Comparison of ENCODE assay signal across 17 mouse cellular contexts in genomic region chr13:84756796-84757335, GRCm38 (mm10).
DNase-seq lines count a peak whose midpoint lies in the region; ATAC-seq lines count a peak whose summit lies in the region.
"Had no signal": no experiment of that assay in that cellular context is flagged by ENCODE, and none has a peak within 500 bp of the region (broad histone marks: within the 10 kb centered on the region; RNA-seq: fewer than 3 reads in every experiment).

No protein-coding gene starts in this region.

- DNase-seq in left cerebral cortex, postnatal 4 days = peak; percentile 10
- DNase-seq in left cerebral cortex, adult 18-20 months (ENCODE audit: low spot score in 2 of 2) = no peak
- DNase-seq in cerebellum, postnatal 25 days = peak; percentile 40 to 50
- peak; percentile 45 for DNase-seq in forebrain, embryonic 14.5 days (ENCODE audit: low spot score)
- DNase-seq in ovary, postnatal 14 days (ENCODE audit: low spot score) = no peak
- DNase-seq: kidney, adult 2 months; kidney, postnatal 4 days; layer of hippocampus, postnatal 36 days; thymus, postnatal 14 days had no signal

- peak overlapping the region; percentile 63 for H3K9ac ChIP-seq in forebrain, embryonic 14.5 days (ENCODE audit: low read length)
- no peak overlapping the region for H3K9ac ChIP-seq in neural tube, embryonic 14.5 days (replicated peaks; ENCODE audit: low read depth, low read length)
- H3K9ac ChIP-seq in heart, embryonic 11.5 days (ENCODE audit: low read depth, low read length) = no peak overlapping the region
- H3K9ac ChIP-seq: heart, embryonic 15.5 days; limb, embryonic 12.5 days; liver, embryonic 15.5 days had no signal

- peak overlapping the region; percentile 28 for H3K4me2 ChIP-seq in forebrain, embryonic 14.5 days (ENCODE audit: low read length)
- H3K4me2 ChIP-seq in neural tube, embryonic 14.5 days (ENCODE audit: low read depth, low read length) = no peak overlapping the region
- no peak overlapping the region for H3K4me2 ChIP-seq in heart, embryonic 11.5 days
- H3K4me2 ChIP-seq: heart, embryonic 15.5 days; limb, embryonic 12.5 days; liver, embryonic 15.5 days had no signal

- no peaks in the 10 kb centered on the region for H3K27me3 ChIP-seq in forebrain, embryonic 14.5 days (replicated peaks; ENCODE audit: control insufficient read depth, insufficient read depth, low read length)
- no peaks in the 10 kb centered on the region for H3K27me3 ChIP-seq in neural tube, embryonic 14.5 days (ENCODE audit: control insufficient read depth, insufficient read depth, low read length)
- H3K27me3 ChIP-seq in heart, embryonic 11.5 days (ENCODE audit: control insufficient read depth, insufficient read depth, low read length) = no peaks in the 10 kb centered on the region
- H3K27me3 ChIP-seq: limb, embryonic 12.5 days; liver, embryonic 15.5 days had no signal

- intact Hi-C loops in left cerebral cortex, postnatal 4 days (cut with DNase I) = loop anchor here (2.0 to 10.0 kb wide), 7 partner anchors 412 to 1232 kb away; no protein-coding TSS in a partner anchor

- no peak overlapping the region for H3K4me3 ChIP-seq in forebrain, embryonic 14.5 days (ENCODE audit: low read depth, low read length)
- H3K4me3 ChIP-seq in neural tube, embryonic 14.5 days (ENCODE audit: low read depth, low read length) = no peak overlapping the region
- no peak overlapping the region for H3K4me3 ChIP-seq in heart, embryonic 11.5 days (ENCODE audit: low read depth, low read length)
- H3K4me3 ChIP-seq: heart, embryonic 15.5 days; limb, embryonic 12.5 days; liver, embryonic 15.5 days had no signal

- peaks cover 27% of the 10 kb centered on the region for H3K4me1 ChIP-seq in forebrain, embryonic 14.5 days (ENCODE audit: control insufficient read depth, insufficient read depth, low read length)
- H3K4me1 ChIP-seq in neural tube, embryonic 14.5 days (ENCODE audit: control insufficient read depth, insufficient read depth, low read length) = peaks cover 9% of the 10 kb centered on the region
- no peaks in the 10 kb centered on the region for H3K4me1 ChIP-seq in heart, embryonic 11.5 days (ENCODE audit: control insufficient read depth, insufficient read depth, low read length)
- H3K4me1 ChIP-seq: heart, embryonic 15.5 days; limb, embryonic 12.5 days; liver, embryonic 15.5 days had no signal

- H3K9me3 ChIP-seq in forebrain, embryonic 14.5 days (replicated peaks; ENCODE audit: control insufficient read depth, low read length) = no peaks in the 10 kb centered on the region
- no peaks in the 10 kb centered on the region for H3K9me3 ChIP-seq in neural tube, embryonic 14.5 days (ENCODE audit: control insufficient read depth, low read length)
- H3K9me3 ChIP-seq in heart, embryonic 11.5 days (replicated peaks; ENCODE audit: control insufficient read depth, low read length) = no peaks in the 10 kb centered on the region
- H3K9me3 ChIP-seq: heart, embryonic 15.5 days; limb, embryonic 12.5 days; liver, embryonic 15.5 days had no signal

- WGBS in forebrain, embryonic 14.5 days = 27% methylated on average over 6 of the region's 6 CpGs
- 63% methylated on average over 6 of the region's 6 CpGs for WGBS in neural tube, embryonic 14.5 days
- 86% methylated on average over 6 of the region's 6 CpGs for WGBS in heart, embryonic 11.5 days (ENCODE audit: insufficient replicate concordance)

- peak overlapping the region; percentile 94 for H3K27ac ChIP-seq in forebrain, embryonic 14.5 days (ENCODE audit: low read depth, low read length)
- peak overlapping the region; percentile 6 for H3K27ac ChIP-seq in neural tube, embryonic 14.5 days (ENCODE audit: low read depth, low read length)
- no peak overlapping the region for H3K27ac ChIP-seq in heart, embryonic 11.5 days (ENCODE audit: low read depth, low read length)
- H3K27ac ChIP-seq: heart, embryonic 15.5 days; limb, embryonic 12.5 days; liver, embryonic 15.5 days; macrophage; stomach, postnatal 0 days had no signal

- no peak for ATAC-seq in forebrain, embryonic 14.5 days
- no peak for ATAC-seq in neural tube, embryonic 14.5 days (ENCODE audit: low read depth)
- ATAC-seq in heart, embryonic 11.5 days (replicated peaks; ENCODE audit: insufficient number of reproducible peaks, low FRiP score, low TSS enrichment) = no peak
- ATAC-seq: activated CD4-positive, CD25-positive, alpha-beta regulatory T cell, adult 4 months had no signal

- H3K36me3 ChIP-seq in forebrain, embryonic 14.5 days (ENCODE audit: control insufficient read depth, insufficient read depth, low read length) = no peaks in the 10 kb centered on the region
- no peaks in the 10 kb centered on the region for H3K36me3 ChIP-seq in neural tube, embryonic 14.5 days (ENCODE audit: control insufficient read depth, insufficient read depth, low read length)
- H3K36me3 ChIP-seq in heart, embryonic 11.5 days (ENCODE audit: control insufficient read depth, insufficient read depth, low read length) = no peaks in the 10 kb centered on the region
- H3K36me3 ChIP-seq: heart, embryonic 15.5 days; limb, embryonic 12.5 days; liver, embryonic 15.5 days had no signal

Comparison
In these comparisons a context has a peak if more than half of its experiments do, and no peak if none do; other contexts are left out.
1. DNase-seq: peak in left cerebral cortex, postnatal 4 days (single experiment), cerebellum, postnatal 25 days (2 of 2) and forebrain, embryonic 14.5 days (single experiment); none in left cerebral cortex, adult 18-20 months (0 of 2) and ovary, postnatal 14 days (single experiment).